Mouse (Mus musculus) cerebellum, adult 8-10 months (tissue): ENCODE data around the gene Hist1h2ai.
"Not testable (repeated sequence)": the region's sequence is repeated elsewhere in the genome, so short reads cannot be mapped to it uniquely, and the experiment has no call there.

Experiments used
- DNase-seq: peaks from one replicate; pipeline ENCODE4 v3.0.0; 2022

Hist1h2ai gene

DNA sequence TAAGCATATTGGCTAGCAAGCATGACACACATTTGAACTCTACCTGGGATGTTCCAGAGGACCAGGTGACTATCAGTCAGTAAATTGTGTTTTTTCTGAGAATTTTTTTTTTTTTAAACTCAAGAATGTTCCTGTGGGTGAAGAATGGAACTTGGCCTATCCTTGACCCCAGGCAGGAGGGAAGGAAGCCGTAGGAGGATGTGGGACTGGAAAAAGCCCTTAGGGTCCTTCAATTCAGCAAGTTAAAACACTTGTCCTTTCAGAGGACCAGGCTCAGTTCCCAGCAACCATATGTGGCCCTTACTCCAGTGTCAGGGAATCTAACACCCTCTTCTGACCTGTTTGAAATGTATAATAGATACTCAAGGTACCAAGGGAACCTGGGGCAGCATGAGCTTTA lies 13.3 kb downstream of the Hist1h2ai start:
- no peak for DNase-seq

DNA sequence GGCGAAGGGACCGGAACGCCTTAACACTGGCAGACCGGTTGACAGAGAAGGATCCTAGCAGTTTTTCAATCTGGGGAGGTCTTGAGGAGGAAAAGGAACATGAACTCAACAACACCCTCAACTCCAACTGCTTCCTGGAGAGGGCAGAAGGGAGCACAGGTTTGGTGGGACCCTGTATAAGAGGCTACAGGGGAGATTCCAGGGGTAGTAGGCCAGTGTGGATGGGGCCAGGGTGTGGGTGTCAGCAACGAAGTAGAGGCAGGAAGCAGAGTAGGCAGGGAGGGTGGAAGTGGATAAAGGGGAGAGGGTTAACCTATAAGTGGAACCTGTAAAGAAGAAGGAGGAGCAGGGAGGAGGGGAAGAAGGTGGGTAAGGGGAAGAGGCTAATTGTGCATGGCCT lies 17.2 kb downstream of the Hist1h2ai start:
- DNase-seq, result no peak

DNA sequence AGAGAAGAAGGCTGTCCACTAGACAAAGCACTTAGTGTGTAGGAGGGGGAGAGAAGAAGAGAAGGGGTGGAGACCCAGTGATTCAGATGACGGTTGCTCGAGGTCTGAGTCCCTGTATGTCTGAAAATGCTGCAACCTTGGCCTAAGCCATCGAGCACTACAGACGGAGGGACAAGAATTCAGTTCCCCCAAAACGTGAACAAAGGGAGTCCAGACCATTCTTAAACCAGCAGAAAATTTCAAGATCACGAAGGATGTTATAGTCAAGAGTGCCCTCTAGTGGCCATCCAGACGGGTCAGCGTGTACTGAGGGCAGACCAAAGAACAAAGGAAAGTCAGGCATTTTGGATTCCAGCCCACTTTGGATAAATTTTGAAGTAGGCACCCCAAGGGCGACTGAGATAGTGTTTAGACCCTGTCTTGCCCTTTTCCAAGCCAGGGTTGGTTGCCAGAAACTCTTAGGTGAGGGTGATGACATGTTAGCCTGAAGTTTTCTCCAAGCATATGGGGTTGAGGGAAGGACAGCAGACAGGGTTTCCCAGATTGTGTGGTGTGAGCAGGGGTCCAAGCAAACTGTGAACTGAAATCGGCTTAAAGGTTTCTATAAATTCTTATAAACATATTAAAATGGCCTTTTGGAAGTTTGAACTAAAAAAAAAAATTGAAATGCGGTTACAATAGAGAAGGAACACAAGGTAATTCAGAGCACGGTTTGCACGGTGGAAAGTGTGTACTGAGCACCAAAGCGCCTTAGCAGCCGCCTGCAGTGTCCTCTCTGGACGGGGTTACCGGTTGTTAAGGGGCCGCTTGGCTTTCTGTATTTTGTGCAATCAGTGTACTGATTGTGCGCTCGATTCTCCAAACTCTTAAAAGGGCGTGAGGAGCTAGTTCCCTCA lies 18.0 kb downstream of the Hist1h2ai start:
- peak; percentile 79 for DNase-seq

DNA sequence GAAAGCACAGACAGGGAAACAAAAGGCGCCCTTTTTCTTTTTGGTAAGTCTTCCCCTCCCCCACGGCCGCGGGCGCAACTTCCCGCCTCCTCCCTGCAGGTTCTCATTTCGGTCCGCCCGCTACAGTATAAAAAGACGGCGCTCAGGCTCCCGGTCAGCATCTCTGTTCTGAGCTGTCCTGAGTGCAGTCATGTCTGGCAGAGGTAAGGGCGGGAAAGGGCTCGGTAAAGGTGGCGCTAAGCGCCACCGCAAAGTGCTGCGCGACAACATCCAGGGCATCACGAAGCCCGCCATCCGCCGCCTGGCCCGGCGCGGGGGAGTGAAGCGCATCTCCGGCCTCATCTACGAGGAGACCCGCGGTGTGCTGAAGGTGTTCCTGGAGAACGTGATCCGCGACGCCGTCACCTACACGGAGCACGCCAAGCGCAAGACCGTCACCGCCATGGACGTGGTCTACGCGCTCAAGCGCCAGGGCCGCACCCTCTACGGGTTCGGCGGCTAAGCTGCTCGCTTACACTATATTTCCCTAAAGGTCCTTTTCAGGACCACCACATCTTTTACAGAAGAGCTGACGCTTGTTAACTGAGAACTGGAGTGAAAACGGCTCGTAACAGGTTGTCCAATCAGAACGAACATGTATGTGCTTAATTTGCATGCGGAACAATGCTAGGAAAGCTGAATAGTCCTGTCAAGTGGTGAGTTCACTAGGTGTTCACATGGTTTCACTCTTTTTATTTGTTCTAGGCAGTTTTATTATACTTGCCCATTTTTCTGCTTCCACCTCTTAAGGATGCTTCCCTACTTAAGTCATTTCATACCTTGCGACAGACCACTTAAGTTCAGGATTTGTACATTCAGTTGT lies 18.9 kb downstream of the Hist1h2ai start, which contains the start of gene Hist1h4j:
Hist1h4j (plus strand) TSS at position 159 of the 862 bp plus-strand sequence.
- DNase-seq, result peak; percentile 78

DNA sequence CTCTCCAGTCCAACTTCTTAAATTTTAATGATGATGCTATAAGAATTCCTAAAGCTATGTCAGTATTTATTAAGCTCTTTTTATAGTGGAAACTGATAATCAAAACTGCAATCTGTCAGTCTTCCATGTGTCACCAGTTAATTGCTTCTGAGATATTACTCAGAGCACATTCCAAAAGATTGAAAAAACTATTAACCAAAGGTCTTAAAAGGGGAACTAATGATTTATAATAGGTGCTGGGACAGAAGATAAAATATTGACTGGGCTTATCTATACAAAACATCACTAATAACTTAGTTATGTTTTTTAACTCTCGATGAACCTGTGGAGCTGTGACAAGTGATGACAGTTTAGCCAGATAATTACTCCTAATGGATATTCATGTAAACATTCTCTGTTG lies 28.8 kb downstream of the Hist1h2ai start:
- no peak for DNase-seq

DNA sequence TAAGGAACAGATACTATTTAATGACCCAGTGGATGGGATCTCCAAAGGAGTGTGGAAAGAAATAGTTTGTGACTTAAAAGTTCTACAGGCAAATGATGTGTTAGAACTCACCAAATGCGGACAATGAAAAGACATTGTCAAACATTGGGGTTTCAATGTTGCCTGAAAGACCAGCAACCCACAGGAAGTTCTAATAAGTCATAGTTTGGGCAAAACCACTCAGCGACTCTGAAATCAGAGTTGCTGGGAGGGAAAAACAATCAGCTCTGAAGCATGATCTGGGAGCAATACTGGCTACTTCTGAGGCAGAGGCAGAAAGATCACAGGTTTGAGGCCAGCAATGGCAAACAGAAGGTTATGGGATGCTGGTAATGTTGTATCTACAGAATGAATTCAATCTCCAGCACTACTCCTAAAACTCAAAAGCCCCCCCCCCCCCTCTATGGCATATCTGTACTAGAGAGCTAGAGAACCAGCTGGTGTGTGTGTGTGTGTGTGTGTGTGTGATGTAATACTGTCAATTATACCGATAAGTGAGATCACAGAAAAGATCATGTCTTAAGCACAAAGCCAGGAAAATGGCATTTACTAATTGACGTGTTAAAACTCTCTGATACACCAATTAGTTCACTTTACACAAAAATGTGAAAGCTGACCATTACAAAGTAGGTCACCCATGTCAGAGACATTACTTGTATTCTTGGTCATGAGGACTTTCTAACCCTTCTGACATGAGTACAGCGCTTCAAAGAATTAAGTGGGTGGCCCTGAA lies 33.4 kb downstream of the Hist1h2ai start:
- no peak for DNase-seq

DNA sequence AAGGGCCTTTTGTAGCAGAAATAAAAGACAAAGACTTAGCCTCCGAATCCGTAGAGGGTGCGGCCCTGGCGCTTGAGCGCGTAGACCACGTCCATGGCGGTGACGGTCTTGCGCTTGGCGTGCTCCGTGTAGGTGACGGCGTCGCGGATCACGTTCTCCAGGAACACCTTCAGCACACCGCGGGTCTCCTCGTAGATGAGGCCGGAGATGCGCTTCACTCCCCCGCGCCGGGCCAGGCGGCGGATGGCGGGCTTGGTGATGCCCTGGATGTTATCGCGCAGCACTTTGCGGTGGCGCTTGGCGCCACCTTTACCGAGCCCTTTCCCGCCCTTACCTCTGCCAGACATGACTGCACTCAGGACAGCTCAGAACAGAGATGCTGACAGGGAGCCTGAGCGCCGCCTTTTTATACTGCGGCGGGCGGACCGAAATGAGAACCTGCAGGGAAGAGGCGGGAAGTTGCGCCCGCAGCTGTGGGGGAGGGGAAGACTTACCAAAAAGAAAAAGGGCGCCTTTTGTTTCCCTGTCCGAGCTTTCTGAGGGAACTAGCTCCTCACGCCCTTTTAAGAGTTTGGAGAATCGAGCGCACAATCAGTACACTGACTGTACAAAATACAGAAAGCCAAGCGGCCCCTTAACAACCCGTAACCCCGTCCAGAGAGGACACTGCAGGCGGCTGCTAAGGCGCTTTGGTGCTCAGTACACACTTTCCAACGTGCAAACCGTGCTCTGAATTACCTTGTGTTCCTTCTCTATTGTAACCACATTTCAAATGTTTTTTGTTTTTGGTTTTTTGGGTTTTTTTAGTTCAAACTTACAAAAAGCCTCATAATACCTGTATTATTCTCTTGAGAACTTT lies 34.2 kb downstream of the Hist1h2ai start, which contains the start of gene Hist1h4k:
Hist1h4k (minus strand) TSS at position 347 of the 859 bp plus-strand sequence.
- peak; percentile 94 for DNase-seq

DNA sequence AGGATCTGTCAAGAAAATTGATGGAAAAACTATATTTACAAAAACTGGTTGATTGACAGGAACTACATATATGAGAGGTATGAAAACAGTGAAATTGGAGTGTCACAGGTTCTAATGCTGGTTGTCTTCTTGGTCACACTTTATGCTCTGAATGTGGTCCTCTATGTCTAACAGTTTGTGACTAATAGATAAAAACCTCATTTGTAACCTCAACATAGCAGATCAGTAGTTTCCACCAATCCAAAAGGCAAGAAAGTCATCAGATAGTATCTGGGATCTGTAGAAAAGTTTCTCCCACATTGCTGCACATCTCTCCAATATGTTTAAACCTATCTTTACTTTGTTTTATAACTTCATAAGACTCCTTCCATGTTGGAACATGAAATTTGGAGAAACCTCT lies 35.2 kb downstream of the Hist1h2ai start:
- no peak for DNase-seq

DNA sequence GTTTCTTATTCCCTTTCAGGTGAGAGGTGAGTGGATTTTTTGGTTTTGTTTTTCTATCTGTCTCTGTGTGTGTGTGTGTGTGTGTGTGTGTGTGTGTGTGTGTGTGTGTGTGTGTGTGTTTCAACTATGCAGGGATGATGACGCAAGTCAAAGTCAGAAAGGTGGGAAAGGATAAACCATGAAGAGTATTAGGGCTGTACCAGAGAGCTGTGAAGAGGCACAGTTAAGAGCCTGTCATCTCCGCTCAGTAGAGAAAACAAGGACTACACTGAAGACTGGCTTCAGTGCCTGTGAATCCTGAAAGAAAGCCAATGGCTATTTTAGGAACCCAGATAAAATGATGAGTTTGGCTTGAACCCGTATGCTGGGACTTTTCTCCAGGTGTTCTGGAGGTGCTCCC lies 35.6 kb downstream of the Hist1h2ai start:
- no peak for DNase-seq

DNA sequence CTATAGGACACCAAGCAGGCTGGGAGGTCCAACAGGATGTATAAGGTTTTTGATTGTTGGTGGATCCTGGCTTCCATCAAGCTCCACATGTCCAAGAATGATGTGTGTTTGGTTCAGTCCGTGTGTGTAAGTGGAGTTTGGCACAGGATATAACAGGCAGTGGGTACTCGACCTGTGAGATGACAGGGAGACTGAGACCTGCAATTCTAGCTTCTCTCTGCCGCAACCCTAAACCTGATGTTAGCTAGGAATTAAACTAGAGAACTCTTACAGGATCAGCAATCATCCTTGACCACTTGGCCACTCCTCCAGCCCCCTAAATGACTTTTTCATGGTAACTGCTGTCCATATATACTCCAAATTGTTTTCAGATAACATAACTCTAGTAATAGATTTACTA lies 36.1 kb downstream of the Hist1h2ai start:
- no peak for DNase-seq

DNA sequence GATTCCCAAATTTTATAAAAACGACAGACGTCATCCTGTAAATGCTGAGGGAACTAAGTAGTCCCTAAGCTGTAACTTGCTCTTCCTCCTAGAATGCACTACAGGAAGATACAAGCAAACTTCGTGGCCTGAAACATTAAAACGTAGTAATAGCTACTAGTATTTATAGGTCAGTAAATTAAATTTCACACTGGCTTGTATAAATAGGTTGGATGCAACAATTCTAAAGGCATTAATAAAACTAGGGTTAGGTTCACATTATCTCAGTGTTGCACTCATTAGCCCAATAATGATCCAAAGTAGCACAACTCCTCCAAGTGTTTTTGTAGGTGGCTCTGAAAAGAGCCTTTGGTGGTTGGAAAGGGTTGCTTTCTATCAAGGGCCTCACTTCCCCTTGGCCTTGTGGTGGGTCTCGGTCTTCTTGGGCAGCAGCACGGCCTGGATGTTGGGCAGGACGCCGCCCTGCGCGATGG lies 36.9 kb downstream of the Hist1h2ai start:
- no peak for DNase-seq

DNA sequence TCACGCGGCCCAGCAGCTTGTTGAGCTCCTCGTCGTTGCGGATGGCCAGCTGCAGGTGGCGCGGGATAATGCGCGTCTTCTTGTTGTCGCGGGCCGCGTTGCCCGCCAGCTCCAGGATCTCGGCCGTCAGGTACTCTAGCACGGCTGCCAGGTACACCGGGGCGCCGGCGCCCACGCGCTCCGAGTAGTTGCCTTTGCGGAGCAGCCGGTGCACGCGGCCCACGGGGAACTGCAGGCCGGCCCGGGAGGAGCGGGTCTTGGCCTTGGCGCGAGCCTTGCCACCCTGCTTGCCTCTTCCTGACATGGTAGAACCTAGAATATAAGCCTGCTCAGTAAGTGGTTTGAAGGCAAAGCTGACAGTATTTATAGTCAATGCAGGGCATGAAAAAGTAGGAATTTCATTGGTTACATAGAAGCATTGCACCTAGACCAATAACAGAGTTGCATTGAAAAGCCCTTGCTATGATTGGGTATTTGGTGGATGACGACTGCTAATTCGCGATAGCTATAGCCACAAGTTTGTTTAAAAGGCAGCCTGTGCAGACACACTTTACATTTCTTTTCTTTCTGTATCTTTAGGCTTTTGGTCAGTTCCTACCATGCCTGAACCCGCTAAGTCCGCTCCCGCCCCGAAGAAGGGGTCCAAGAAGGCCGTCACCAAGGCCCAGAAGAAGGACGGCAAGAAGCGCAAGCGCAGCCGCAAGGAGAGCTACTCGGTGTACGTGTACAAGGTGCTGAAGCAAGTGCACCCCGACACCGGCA lies 37.5 kb downstream of the Hist1h2ai start, which contains the start of the genes Hist1h2ak and Hist1h2bn:
Hist1h2ak (minus strand) TSS at position 304 of the 762 bp plus-strand sequence.
Hist1h2bn (plus strand) TSS at position 600 of the 762 bp plus-strand sequence.
- DNase-seq, result peak; percentile 67

DNA sequence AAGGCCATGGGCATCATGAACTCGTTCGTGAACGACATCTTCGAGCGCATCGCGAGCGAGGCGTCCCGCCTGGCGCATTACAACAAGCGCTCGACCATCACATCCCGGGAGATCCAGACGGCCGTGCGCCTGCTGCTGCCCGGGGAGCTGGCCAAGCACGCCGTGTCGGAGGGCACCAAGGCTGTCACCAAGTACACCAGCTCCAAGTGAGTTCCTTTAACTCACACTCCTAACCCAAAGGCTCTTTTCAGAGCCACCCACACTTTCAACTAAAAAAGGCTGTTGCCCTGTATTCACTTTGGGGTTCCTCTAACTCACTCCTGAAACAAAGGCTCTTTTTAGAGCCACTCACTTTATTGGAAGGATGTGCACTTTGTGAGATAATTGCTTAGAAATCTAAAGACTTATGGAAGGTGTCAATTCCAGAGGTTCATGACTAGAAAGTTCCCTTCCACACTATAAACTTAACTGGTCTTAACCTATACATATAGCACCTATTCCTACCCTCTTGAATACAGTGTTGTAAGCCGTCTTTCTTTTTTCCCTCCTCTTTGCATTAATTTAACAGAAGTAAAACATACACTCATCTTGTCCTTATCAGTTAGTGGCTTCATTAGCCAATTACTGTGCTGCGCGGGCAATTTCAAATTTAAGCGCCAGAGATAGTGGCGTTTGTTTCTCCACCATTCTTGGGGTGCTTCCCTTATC lies 38.2 kb downstream of the Hist1h2ai start:
- not testable (repeated sequence) for DNase-seq

DNA sequence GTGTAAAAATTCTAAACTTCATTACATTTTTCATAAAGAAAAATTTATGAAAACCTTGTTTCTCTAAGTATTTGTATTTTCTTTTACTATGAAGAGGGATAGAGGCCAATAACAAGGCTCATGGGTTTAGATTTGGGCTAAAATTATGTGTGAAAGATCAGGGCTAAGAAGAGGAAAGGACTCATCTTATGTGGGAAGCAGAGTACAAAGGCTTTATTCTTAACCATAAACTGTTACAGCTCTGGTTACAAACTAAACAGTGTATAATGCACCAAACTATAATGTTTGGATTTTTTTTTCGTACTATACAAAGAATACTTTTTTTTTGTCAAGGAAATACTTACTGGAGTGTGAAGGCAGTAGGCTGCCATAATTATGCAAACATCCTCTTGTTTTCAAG lies 39.5 kb downstream of the Hist1h2ai start:
- no peak for DNase-seq
